Mouse (Mus musculus) neural tube, embryonic 12.5 days (tissue): ENCODE data around the gene Btbd11. TPM values are rescaled to one million over a fixed set of nuclear protein-coding genes. Genes with fewer than 3 reads are reported as not detected.

Experiments used
- ATAC-seq: fragments of 200-750 bp; cut with Nextera tagmentation; 2 replicates; pipeline ENCODE4 v1.8.0; 2017; ENCODE audit warnings: low read depth, mild to moderate bottlenecking, moderate TSS enrichment, moderate library complexity; ENCODE audit not compliant: low FRiP score
- H3K27ac ChIP-seq: fragments of 300-500 bp; sonication (generic); 2 replicates; pipeline ENCODE4 v1.5.1; 2016
- H3K27me3 ChIP-seq: fragments of 300-500 bp; sonication (generic); replicated peaks from 2 replicates; pipeline ENCODE4 v1.6.1; 2016; ENCODE audit warnings: mild to moderate bottlenecking
- H3K36me3 ChIP-seq: fragments of 300-500 bp; sonication (generic); 2 replicates; pipeline ENCODE4 v1.6.1; 2016; ENCODE audit warnings: mild to moderate bottlenecking
- H3K4me1 ChIP-seq: fragments of 300-500 bp; sonication (generic); 2 replicates; pipeline ENCODE4 v1.6.1; 2016
- H3K4me2 ChIP-seq: fragments of 300-500 bp; sonication (generic); replicated peaks from 2 replicates; pipeline ENCODE4 v1.6.1; 2016; ENCODE audit warnings: mild to moderate bottlenecking
- H3K4me3 ChIP-seq: fragments of 300-500 bp; sonication (generic); 2 replicates; pipeline ENCODE4 v1.5.1; 2016
- H3K9ac ChIP-seq: fragments of 300-500 bp; sonication (generic); 2 replicates; pipeline ENCODE4 v1.6.1; 2016; ENCODE audit warnings: mild to moderate bottlenecking
- H3K9me3 ChIP-seq: fragments of 300-500 bp; sonication (generic); 2 replicates; pipeline ENCODE4 v1.6.1; 2016; ENCODE audit warnings: mild to moderate bottlenecking
- WGBS: fragments of 180-500 bp; shearing (Covaris S2); methylation state at CpG from one replicate; pipeline ENCODE4 v1.1.7; 2016; 5-methylcytosine and 5-hydroxymethylcytosine counted together
- polyA plus RNA-seq: library from polyadenylated mRNA; unstranded; fragments of >200 nt; fragmentation: Nextera tagmentation; extraction: Ambion mirVana; gene quantifications from 2 replicates; pipeline ENCODE4 v1.2.1, GENCODE M21; 2016

The Btbd11 gene
- polyA plus RNA-seq, 1 experiment from 2014 or later: 10.8 TPM

GRCm38 (mm10) chr10:85466409-85466761, 79.8 kb downstream of the Btbd11 start:
- H3K4me2 ChIP-seq: no peak overlapping the region
- no peaks in the 10 kb centered on the region for H3K36me3 ChIP-seq
- H3K9me3 ChIP-seq: no peaks in the 10 kb centered on the region
- WGBS: 60% methylated on average over 8 of the region's 8 CpGs
- H3K9ac ChIP-seq: no peak overlapping the region
- no peak for ATAC-seq
- H3K4me1 ChIP-seq: peaks cover 11% of the 10 kb centered on the region; the same call in 1 of the 2 replicates
- H3K27me3 ChIP-seq: no peaks in the 10 kb centered on the region
- no peak overlapping the region for H3K27ac ChIP-seq
- no peak overlapping the region for H3K4me3 ChIP-seq

DNA sequence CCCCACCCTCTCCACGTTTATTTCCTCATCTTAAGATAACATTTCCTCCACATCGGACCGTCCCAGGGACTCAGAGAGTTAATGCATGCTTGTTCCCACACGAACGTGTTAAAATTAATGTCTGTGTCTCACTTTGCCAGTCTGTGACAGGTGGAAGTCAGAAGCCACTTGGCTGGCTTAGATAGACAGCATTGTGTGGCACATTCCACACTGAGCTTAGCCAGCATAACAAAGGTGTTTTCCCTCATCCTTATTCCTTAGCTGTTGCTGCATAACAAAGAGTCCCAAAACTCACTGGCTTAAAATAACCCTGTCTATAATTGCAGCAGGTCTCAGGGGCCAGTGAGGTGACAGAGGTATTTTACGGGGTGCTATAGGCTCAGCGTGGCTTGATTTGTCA, 80.8 kb downstream of the Btbd11 start:
- no peaks in the 10 kb centered on the region for H3K36me3 ChIP-seq
- no peak for ATAC-seq
- no peaks in the 10 kb centered on the region for H3K27me3 ChIP-seq
- H3K9me3 ChIP-seq: no peaks in the 10 kb centered on the region
- H3K4me1 ChIP-seq: peaks cover 11% of the 10 kb centered on the region; the same call in 1 of the 2 replicates
- no peak overlapping the region for H3K27ac ChIP-seq
- no peak overlapping the region for H3K9ac ChIP-seq
- no peak overlapping the region for H3K4me2 ChIP-seq
- 65% methylated on average over 7 of the region's 7 CpGs for WGBS
- H3K4me3 ChIP-seq: no peak overlapping the region

DNA sequence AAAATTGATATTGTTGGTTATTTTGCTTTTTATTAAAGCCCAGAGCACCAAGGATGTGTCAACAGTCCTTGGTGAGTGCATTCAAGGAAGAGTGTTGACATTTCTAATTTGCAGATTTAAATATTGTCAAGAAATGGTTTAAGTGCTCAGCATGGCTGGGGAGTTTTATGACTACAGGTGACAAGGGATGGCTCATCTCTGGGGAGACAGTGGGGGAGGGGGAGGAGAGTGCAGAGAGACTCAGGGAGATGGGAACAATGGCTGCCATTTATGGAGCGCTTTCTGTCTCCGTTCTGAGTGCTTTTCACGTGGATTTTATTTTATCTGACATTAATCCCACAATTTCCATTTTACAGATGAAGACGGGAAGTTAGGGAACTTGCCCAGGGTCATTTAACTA, 81.9 kb downstream of the Btbd11 start:
- H3K27me3 ChIP-seq: no peaks in the 10 kb centered on the region
- H3K9me3 ChIP-seq: no peaks in the 10 kb centered on the region
- no peaks in the 10 kb centered on the region for H3K36me3 ChIP-seq
- peaks cover 11% of the 10 kb centered on the region; the same call in 1 of the 2 replicates for H3K4me1 ChIP-seq
- 55% methylated on average over 4 of the region's 4 CpGs for WGBS
- no peak overlapping the region for H3K4me2 ChIP-seq
- H3K4me3 ChIP-seq: no peak overlapping the region
- no peak overlapping the region for H3K27ac ChIP-seq
- H3K9ac ChIP-seq: no peak overlapping the region
- ATAC-seq: no peak

- H3K4me3 ChIP-seq: no peak overlapping the region
- no peak overlapping the region for H3K9ac ChIP-seq
- no peak for ATAC-seq
- H3K9me3 ChIP-seq: no peaks in the 10 kb centered on the region
- H3K4me2 ChIP-seq: no peak overlapping the region
- peaks cover 11% of the 10 kb centered on the region; the same call in 1 of the 2 replicates for H3K4me1 ChIP-seq
- 68% methylated on average over 5 of the region's 5 CpGs for WGBS
- H3K36me3 ChIP-seq: no peaks in the 10 kb centered on the region
- no peak overlapping the region for H3K27ac ChIP-seq
- H3K27me3 ChIP-seq: no peaks in the 10 kb centered on the region
These were observed 82.7 kb downstream of the Btbd11 start for GRCm38 (mm10) chr10:85469341-85469740.

- Histone ChIP-seq H3K27me3 (no peaks in the 10 kb centered on the region), H3K4me2 (no peak overlapping the region), H3K9me3 (no peaks in the 10 kb centered on the region), H3K9ac (no peak overlapping the region), H3K27ac (no peak overlapping the region), H3K4me3 (no peak overlapping the region), H3K4me1 (no peaks in the 10 kb centered on the region; the same call in 1 of the 2 replicates), H3K36me3 (no peaks in the 10 kb centered on the region)
- 89% methylated on average over 4 of the region's 4 CpGs for WGBS
- ATAC-seq: no peak
These were observed 86.7 kb downstream of the Btbd11 start for GRCm38 (mm10) chr10:85473265-85473664.

- WGBS: 87% methylated on average over 3 of the region's 3 CpGs
- Histone ChIP-seq H3K9me3 (no peaks in the 10 kb centered on the region), H3K27me3 (no peaks in the 10 kb centered on the region), H3K4me1 (no peaks in the 10 kb centered on the region), H3K4me2 (no peak overlapping the region), H3K9ac (no peak overlapping the region), H3K27ac (no peak overlapping the region), H3K4me3 (no peak overlapping the region), H3K36me3 (no peaks in the 10 kb centered on the region)
- no peak for ATAC-seq
These were observed 87.3 kb downstream of the Btbd11 start for GRCm38 (mm10) chr10:85473871-85474270.

DNA sequence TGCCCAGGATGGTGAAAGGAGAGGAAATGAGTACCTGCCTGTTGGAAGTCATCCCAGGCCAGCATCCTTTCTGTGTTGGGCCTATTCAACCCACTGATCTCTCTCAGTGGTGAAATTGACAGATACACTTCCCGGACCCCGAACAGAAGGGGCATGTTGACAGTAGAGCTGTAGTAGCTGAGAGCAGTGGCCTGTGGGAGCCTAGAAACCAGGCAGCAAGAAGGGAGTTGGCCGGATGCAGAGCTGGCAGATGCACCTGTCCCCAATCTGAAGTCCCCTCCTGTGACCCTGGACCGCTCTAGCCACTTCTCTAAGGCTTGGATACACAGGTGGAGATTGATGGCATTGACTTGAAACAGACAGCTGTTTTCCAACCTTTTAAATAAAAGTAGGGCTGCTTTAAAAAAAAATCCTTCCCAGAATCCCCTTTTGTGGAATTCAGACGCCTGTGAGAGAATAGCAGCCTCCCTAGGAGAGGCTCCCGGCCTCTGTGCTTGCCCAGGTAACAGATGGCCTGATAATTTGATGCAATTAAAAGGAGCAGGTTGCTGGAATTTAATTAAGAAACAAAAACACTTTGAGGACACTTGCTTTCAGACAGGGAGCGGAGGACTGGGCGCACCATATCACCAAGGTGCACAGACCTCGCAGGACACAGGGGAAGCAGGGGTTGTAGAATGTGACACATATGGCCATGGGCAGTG, 89.2 kb downstream of the Btbd11 start:
- Histone ChIP-seq H3K4me1 (peaks cover 8% of the 10 kb centered on the region; the same call in 1 of the 2 replicates), H3K4me3 (no peak overlapping the region), H3K27ac (no peak overlapping the region), H3K36me3 (no peaks in the 10 kb centered on the region), H3K27me3 (no peaks in the 10 kb centered on the region), H3K9me3 (no peaks in the 10 kb centered on the region), H3K4me2 (no peak overlapping the region), H3K9ac (no peak overlapping the region)
- 82% methylated on average over 9 of the region's 9 CpGs for WGBS
- ATAC-seq: no peak

DNA sequence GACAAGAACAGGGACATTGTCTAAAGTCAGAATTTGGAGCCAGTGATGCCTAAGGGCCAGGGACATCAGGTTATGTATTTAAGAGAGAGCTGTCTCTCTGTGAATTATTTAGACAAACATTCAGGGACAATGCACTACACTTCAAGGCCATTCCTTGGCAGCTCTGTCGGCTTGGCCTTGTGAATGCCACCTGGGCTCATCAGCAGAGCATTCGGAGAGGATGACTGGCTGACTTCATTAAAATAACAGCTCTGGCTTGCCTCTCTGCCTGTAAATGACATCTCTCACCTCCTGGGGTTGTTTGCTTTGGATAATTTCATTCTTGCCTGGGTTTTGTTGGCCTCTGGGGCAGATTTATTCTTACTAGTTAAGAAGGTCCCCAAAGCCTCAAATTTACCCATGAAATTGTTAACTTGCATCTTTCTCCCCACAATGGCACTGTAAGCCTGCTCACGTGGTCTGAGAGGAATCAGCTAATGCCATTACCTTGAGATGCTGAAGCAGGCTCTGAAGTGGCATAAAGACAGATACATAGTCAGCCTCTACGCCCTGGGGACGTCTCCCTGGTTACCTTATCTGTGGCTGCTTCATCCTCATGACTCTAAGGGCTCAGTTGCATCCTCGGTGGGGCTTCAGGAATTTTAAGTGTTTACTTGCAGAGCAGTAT, 93.5 kb downstream of the Btbd11 start:
- Histone ChIP-seq H3K36me3 (no peaks in the 10 kb centered on the region), H3K4me2 (no peak overlapping the region), H3K9me3 (no peaks in the 10 kb centered on the region), H3K4me1 (peaks cover 21% of the 10 kb centered on the region), H3K27ac (no peak overlapping the region), H3K27me3 (no peaks in the 10 kb centered on the region), H3K4me3 (no peak overlapping the region), H3K9ac (no peak overlapping the region)
- 45% methylated on average over 6 of the region's 6 CpGs for WGBS
- no peak for ATAC-seq

DNA sequence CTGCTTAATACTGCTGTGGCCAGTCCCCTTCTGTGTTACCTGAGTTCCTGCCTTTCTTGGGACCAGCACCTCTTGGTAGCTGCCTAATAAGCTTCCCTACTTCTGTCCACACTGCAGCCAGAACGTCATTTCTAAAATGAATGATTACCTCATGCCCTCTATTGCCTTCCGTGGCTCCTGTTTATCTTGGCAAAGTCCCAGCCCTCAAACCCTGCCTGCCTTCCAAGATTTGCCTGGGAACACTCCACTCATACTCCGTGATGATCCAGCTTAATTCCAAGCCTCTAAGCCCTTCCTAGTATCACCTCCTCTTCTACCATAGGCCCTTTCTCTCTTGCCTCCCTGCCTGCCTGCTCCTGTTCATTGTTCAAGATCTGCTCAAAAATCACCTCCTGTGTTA, 94.5 kb downstream of the Btbd11 start:
- peaks cover 21% of the 10 kb centered on the region for H3K4me1 ChIP-seq
- H3K9me3 ChIP-seq: no peaks in the 10 kb centered on the region
- no peak for ATAC-seq
- no peak overlapping the region for H3K27ac ChIP-seq
- no peak overlapping the region for H3K9ac ChIP-seq
- no peak overlapping the region for H3K4me3 ChIP-seq
- H3K36me3 ChIP-seq: no peaks in the 10 kb centered on the region
- no peaks in the 10 kb centered on the region for H3K27me3 ChIP-seq
- WGBS: 66% methylated on average over 3 of the region's 3 CpGs
- no peak overlapping the region for H3K4me2 ChIP-seq

- H3K9me3 ChIP-seq: no peaks in the 10 kb centered on the region
- ATAC-seq: peak; percentile 41; the same call in 1 of the 2 replicates
- H3K27me3 ChIP-seq: no peaks in the 10 kb centered on the region
- H3K4me1 ChIP-seq: peaks cover 21% of the 10 kb centered on the region
- H3K36me3 ChIP-seq: no peaks in the 10 kb centered on the region
- H3K4me3 ChIP-seq: no peak overlapping the region
- 11% methylated on average over 4 of the region's 4 CpGs for WGBS
- H3K9ac ChIP-seq: no peak overlapping the region
- no peak overlapping the region for H3K4me2 ChIP-seq
- no peak overlapping the region for H3K27ac ChIP-seq
These were observed 95.5 kb downstream of the Btbd11 start for GRCm38 (mm10) chr10:85482064-85482473.

DNA sequence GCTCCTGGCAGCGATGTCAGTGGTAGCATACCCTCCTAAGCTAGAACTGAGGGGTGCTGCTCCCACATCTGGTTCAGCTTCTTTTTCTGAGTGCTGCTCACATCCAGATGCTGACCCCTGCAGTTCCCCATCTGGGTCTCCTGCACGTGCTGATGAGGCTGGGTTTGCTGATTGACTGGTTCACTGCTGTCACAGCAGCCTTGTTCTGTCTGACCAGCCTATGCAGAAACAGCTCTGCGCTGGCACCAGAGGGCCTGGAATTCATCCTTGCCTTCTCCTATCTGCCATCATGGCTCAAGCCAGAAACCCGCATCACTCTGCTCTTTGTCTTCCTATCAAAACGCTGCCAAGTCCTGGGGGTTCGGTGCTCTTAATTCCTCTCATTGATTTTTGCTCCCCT, 95.9 kb downstream of the Btbd11 start:
- ATAC-seq: 0 out of 2 replicates have a peak, but pooled peaks have one; percentile 56
- H3K4me3 ChIP-seq: no peak overlapping the region
- H3K9me3 ChIP-seq: no peaks in the 10 kb centered on the region
- no peak overlapping the region for H3K9ac ChIP-seq
- H3K27me3 ChIP-seq: no peaks in the 10 kb centered on the region
- peaks cover 21% of the 10 kb centered on the region for H3K4me1 ChIP-seq
- H3K4me2 ChIP-seq: no peak overlapping the region
- 24% methylated on average over 6 of the region's 6 CpGs for WGBS
- no peaks in the 10 kb centered on the region for H3K36me3 ChIP-seq
- H3K27ac ChIP-seq: no peak overlapping the region

DNA sequence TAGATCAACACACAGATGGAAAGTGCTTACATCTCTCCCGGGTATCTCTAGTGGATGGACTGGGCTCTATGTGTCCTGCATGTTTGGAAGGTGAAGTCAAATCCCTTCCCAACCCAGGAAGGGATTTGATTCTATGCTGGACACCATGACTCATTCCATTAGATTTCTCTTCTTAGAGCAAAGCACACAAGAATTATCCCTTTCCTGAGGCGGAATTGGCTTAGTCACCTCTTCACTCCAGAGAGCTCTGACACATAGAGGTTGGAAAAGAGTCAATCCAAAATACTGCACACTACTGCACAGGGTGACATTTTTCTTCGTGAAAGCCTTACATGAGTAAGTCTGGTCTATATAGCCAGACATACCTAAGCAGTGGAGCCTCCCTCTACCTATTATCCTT, 99.8 kb downstream of the Btbd11 start:
- Histone ChIP-seq H3K9me3 (no peaks in the 10 kb centered on the region), H3K27me3 (no peaks in the 10 kb centered on the region), H3K4me3 (no peak overlapping the region), H3K36me3 (no peaks in the 10 kb centered on the region), H3K4me1 (peaks cover 12% of the 10 kb centered on the region), H3K27ac (no peak overlapping the region), H3K4me2 (no peak overlapping the region), H3K9ac (no peak overlapping the region)
- WGBS: 87% methylated on average over 3 of the region's 3 CpGs
- ATAC-seq: no peak

- H3K36me3 ChIP-seq: no peaks in the 10 kb centered on the region
- H3K27me3 ChIP-seq: no peaks in the 10 kb centered on the region
- H3K4me3 ChIP-seq: no peak overlapping the region
- no peak overlapping the region for H3K4me2 ChIP-seq
- 91% methylated on average over 2 of the region's 2 CpGs for WGBS
- no peak overlapping the region for H3K9ac ChIP-seq
- H3K27ac ChIP-seq: no peak overlapping the region
- ATAC-seq: no peak
- H3K4me1 ChIP-seq: no peaks in the 10 kb centered on the region
- no peaks in the 10 kb centered on the region for H3K9me3 ChIP-seq
These were observed 106.0 kb downstream of the Btbd11 start for GRCm38 (mm10) chr10:85492583-85492982.
